Mouse (Mus musculus): ENCODE data around the gene Gpr12. TPM values are rescaled to one million over a fixed set of nuclear protein-coding genes. Genes with fewer than 3 reads are reported as not detected.
"Not testable (repeated sequence)": the region's sequence is repeated elsewhere in the genome, so short reads cannot be mapped to it uniquely, and the experiment has no call there.

The Gpr12 gene
- total RNA-seq, 2 experiments from 2014 or later = 0.30 TPM; not detected in 1

DNA sequence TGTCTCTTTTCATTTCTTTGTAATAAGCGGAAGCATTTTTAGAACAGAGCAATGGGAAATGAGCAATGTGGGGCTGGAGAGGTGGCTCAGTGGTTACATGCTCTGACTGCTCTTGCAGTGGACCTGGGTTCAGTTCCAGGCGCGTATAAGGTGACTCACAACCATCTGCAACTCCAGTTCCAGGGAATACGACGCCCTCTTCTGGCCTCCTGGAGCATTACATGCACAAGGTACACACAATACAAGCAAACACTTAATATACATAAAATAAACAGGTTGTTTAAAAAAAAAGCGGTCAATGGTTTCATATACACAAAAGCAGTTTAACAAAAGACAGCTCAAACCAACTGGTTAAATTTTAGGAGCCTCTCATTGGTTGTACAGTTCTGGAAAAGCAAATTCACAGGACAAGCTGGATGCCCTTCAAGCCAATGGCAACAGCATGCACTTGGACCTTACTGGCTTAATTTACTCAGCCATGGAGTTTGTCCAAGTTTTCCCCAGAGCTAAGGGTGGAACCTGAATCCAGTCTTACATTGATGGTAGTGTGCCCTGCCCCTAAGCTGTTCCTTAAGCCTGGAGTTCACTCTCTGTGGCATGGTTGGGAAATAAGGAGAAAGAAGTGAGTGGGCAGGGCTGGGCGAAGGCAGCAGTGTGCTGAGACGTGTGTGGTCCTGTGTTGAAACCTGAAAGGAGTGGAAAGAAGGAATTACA is 1.5 kb upstream of the Gpr12 start:
- no peak for DNase-seq

DNA sequence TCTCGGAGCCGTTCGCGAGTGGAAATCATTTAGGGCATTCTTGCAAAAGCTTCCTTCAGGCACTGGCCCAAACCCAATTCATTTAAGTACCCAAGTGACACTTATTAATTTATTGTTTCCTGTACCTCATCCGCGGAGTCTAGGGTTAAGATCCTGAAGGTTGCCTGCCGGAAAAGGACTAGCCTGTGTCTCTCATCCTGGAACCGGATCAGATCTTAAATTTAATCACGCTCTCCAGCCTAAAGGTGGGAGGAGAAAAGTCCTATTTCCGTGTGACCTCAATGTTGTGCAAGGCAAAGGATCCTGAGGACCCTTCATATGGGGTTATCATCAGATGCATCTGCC is 240 bp upstream of the Gpr12 start:
- no peak for DNase-seq

DNA sequence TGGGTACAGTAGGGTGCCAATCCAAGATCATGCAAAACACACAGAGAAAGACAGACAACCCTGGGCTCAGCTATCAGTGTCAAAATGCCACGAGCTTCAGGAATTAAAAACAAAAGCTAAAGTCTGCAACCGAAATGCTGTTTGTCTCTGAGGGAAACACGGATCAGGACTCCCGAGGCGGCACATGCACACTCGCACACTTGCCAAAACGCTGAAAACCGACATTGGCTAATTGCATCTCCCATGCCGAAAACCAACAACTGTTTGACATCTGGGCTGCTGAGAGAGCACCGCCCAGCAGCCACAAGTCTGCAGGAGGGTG is 922 bp downstream of the Gpr12 start:
- DNase-seq = no peak

DNA sequence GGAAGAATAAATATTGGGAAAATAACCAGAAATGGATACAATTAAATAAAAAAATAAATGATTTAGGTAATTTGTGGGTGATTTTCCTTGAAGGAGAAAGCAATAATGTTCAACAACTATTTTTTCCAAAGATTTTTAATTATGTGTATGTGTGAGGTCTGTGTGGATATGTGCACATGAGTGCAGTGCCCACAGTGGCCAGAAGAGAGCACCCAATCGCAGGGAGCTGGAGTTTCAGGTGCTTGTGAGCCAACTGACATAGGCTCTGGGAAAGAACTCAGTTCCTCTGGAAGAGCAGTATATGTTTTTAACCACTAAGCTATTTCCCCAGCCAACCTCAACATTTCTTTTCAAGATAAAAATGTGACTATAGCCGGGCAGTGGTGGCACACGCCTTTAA is 8.4 kb downstream of the Gpr12 start:
- no peak for DNase-seq

DNA sequence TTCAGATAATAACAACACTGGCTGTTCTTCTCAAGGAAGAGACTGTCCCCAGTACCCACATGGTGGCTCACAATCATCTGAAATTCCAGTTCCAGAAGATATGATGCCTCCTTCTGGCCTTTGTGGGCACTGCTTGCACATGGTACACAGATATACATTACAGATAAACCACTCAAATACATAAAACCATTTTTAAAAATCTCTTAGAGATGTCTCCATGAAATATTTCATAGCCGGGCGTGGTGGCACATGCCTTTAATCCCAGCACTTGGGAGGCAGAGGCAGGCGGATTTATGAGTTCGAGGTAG is 12.3 kb downstream of the Gpr12 start:
- DNase-seq = not testable (repeated sequence)

DNA sequence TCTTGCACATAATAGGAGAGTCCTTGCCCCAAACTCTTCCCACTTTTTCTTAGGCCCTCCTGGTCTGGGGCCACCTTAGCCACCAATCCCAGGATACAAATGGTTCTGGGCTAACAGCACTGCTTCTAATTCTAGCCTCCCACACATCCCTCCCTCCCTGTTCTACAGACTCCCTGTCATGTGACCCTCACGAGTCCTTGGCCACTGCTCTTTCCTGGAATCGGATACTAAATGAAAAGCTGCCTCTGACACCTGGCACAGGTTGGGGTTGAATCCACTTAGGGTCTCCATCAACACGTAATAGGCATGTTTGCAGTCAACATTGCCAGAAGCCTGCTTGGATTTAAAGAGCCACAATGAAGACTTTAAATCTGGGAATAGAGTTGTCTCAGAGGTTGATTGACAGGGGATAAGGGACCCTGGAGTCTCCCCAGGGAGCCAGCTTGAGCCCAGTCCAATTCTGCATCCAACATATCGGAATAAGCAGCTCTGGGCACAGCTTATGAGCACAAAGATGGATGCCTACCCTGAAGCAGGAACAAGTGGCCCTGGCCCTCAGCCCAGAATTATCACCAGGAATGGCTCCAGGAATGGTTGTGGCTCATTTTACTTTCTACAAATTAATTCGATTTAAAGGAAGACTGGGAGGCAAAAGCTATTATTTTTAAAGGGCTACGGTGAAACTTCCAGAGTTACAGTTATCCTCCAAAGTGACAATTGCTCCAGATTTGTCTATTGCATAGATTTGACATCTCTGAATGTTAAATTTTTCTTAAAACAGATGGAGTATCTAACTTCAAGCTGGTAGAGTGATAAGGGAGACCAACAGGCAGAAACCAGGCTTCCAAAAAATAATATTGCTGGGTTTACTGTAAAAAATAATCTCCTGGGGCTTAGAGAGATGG is 13.0 kb downstream of the Gpr12 start:
- DNase-seq = peak; percentile 57 to 70

DNA sequence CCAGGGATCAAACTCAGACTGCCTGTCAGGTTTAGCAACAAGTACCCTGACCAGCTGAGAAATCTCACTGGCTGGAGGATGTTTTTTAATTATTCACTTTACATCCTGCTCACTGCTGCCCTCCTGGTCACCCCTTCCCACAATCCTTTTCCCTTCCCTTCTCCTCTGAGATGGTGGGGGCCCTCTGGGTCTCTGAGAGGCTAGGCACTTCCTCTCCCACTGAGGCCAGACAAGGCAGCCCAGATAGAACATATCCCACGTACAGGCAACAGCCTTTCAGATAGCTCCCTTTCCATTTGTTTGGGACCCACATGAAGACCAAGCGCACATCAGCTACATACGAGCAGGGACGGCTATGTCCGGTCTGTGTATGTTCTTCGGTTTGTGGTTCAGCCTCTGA is 14.9 kb downstream of the Gpr12 start:
- not testable (repeated sequence) for DNase-seq

DNA sequence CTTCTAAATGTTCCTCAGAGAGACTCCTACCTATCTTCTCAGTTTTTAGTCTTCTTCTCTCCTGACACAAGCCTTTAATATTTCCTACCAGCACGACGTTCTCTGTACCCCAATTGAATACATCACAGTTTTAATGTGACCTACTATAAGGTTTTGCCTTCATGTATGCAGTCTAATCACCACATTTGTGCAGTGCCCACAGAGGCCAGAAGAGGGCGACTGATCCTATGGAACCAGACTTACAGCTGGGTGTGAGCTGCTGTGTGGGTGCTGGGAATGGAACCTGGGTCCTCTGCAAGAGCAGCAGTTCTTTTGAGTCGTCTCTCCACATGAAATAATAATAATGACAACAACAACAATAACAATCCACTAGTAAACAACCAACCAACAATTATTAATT is 18.0 kb downstream of the Gpr12 start:
- no peak for DNase-seq

DNA sequence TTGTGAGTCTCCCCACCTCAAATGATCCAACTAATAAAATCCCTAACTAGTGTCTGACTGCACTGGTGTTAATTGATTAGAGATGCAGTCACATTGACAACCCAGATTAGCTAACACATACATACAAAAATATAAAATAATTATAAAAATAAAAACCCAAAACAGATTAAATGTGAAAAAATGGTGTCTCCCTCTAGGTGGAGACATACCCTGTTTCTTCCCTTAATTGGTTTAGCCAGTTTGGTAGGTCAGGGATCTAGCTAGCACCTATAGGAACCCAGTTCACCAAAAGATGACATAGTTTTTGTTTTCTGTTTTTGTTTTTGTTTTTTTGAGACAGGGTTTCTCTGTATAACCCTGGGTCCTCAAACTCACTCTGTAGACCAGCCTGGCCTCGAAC is 20.8 kb downstream of the Gpr12 start:
- no peak for DNase-seq

DNA sequence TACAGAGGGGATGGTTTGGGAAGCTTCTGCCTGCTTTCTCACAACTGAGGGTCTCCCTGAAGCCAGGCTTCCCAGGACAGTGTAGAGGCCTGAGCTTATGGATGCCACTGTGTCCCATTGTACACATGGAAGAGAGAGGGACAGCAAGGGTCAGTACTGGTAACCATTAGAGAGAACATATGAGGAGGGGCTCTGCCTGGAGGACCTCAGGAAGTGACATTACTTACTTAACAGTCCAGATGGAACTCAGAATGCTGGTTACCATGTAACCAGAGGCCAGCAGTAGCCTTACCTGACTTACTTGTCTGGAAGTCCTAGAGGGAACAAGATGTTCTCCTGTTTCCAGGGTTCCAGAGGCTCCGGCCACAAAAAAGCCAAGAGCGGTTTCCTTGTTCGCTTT is 29.2 kb downstream of the Gpr12 start, which contains the start of gene Gm3415:
Gene Gm3415, plus strand, starts transcription at position 301 of the 400 bp plus-strand sequence.
- DNase-seq = not testable (repeated sequence)

DNA sequence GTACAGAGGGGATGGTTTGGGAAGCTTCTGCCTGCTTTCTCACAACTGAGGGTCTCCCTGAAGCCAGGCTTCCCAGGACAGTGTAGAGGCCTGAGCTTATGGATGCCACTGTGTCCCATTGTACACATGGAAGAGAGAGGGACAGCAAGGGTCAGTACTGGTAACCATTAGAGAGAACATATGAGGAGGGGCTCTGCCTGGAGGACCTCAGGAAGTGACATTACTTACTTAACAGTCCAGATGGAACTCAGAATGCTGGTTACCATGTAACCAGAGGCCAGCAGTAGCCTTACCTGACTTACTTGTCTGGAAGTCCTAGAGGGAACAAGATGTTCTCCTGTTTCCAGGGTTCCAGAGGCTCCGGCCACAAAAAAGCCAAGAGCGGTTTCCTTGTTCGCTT is 47.7 kb downstream of the Gpr12 start, which contains the start of gene Gm3409:
Gene Gm3409, plus strand, starts transcription at position 301 of the 400 bp plus-strand sequence.
- DNase-seq = not testable (repeated sequence)

Other genes starting within 250 kb of the Gpr12 start
- gene Wasf3, start 200.3 kb downstream of the Gpr12 start, total RNA-seq (2021) = under 1 TPM; 0.40 to 0.49 TPM
- gene Gm6408, start 103.3 kb downstream of the Gpr12 start, total RNA-seq (2021) = not detected
- not detected for gene Gm6370, start 93.9 kb downstream of the Gpr12 start, total RNA-seq (2021)
- gene 4930449I24Rik, start 82.8 kb downstream of the Gpr12 start, total RNA-seq (2021) = not detected
- gene Gm3402, start 71.1 kb downstream of the Gpr12 start, total RNA-seq (2021) = not detected
- not detected for gene Gm3404, start 59.4 kb downstream of the Gpr12 start, total RNA-seq (2021)
- gene Gm3409, start 47.6 kb downstream of the Gpr12 start, total RNA-seq (2021) = not detected
- not detected for gene Gm3415, start 29.1 kb downstream of the Gpr12 start, total RNA-seq (2021)
- gene Usp12, start 209.8 kb upstream of the Gpr12 start, total RNA-seq (2021) = 10 to 100 TPM; 16.8 to 17.1 TPM
- gene Rpl21, start 247.7 kb upstream of the Gpr12 start, total RNA-seq (2021) = 100 to 1,000 TPM; 135 to 146 TPM